Mouse (Mus musculus) hindbrain, embryonic 16.5 days (tissue): ENCODE measurements around the gene Slc23a2. TPM values are rescaled to one million over a fixed set of nuclear protein-coding genes. Genes with fewer than 3 reads are reported as not detected.

Source experiments
- ATAC-seq: fragments of 200-750 bp; cut with Nextera tagmentation; 2 replicates; pipeline ENCODE4 v1.8.0; 2017; ENCODE audit warnings: moderate TSS enrichment, moderate library complexity
- H3K27ac ChIP-seq: fragments of 300-500 bp; sonication (generic); 2 replicates; pipeline ENCODE4 v1.5.1; 2014; ENCODE audit warnings: low read depth, mild to moderate bottlenecking, control low read depth, low read length, moderate library complexity
- H3K27me3 ChIP-seq: fragments of 300-500 bp; sonication (generic); replicated peaks from 2 replicates; pipeline ENCODE4 v1.6.1; 2014; ENCODE audit warnings: low read length; ENCODE audit not compliant: control insufficient read depth, insufficient read depth
- H3K36me3 ChIP-seq: fragments of 300-500 bp; sonication (generic); 2 replicates; pipeline ENCODE4 v1.6.1; 2014; ENCODE audit warnings: mild to moderate bottlenecking, low read length, moderate library complexity, mixed read lengths; ENCODE audit not compliant: control insufficient read depth, insufficient read depth
- H3K4me1 ChIP-seq: fragments of 300-500 bp; sonication (generic); 2 replicates; pipeline ENCODE4 v1.6.1; 2014; ENCODE audit warnings: low read depth, low read length; ENCODE audit not compliant: control insufficient read depth, insufficient read depth
- H3K4me2 ChIP-seq: fragments of 300-500 bp; sonication (generic); 2 replicates; pipeline ENCODE4 v1.6.1; 2014; ENCODE audit warnings: mild to moderate bottlenecking, low read length, control low read depth, moderate library complexity
- H3K4me3 ChIP-seq: fragments of 300-500 bp; sonication (generic); 2 replicates; pipeline ENCODE4 v1.5.1; 2014; ENCODE audit warnings: mild to moderate bottlenecking, low read length, control low read depth, moderate library complexity
- H3K9ac ChIP-seq: fragments of 300-500 bp; sonication (generic); 2 replicates; pipeline ENCODE4 v1.6.1; 2014; ENCODE audit warnings: low read depth, mild to moderate bottlenecking, control low read depth, low read length, moderate library complexity
- H3K9me3 ChIP-seq: fragments of 300-500 bp; sonication (generic); 2 replicates; pipeline ENCODE4 v1.6.1; 2014; ENCODE audit warnings: mild to moderate bottlenecking, low read length, moderate library complexity; ENCODE audit not compliant: control insufficient read depth
- WGBS: fragments of 180-500 bp; shearing (Covaris S2); extraction: QIAGEN DNeasy Blood & Tissue Kit; methylation state at CpG from one replicate; pipeline ENCODE4 v1.1.7; 2014; 5-methylcytosine and 5-hydroxymethylcytosine counted together
- polyA plus RNA-seq: library from polyadenylated mRNA; unstranded; fragments of >200 nt; fragmentation: Nextera tagmentation; extraction: Ambion mirVana; gene quantifications from 2 replicates; pipeline ENCODE4 v1.2.1, GENCODE M21; 2015

The Slc23a2 gene
- polyA plus RNA-seq, 1 experiment from 2014 or later: 40.8 TPM

GRCm38 (mm10) chr2:132096582-132096981, 48.3 kb downstream of the Slc23a2 start:
- WGBS: 62% methylated on average over 4 of the region's 4 CpGs
- no peaks in the 10 kb centered on the region for H3K4me1 ChIP-seq
- no peak for ATAC-seq
- H3K27me3 ChIP-seq: no peaks in the 10 kb centered on the region
- H3K4me2 ChIP-seq: no peak overlapping the region
- peaks cover 11% of the 10 kb centered on the region for H3K36me3 ChIP-seq
- H3K27ac ChIP-seq: no peak overlapping the region
- H3K9ac ChIP-seq: no peak overlapping the region
- no peak overlapping the region for H3K4me3 ChIP-seq
- H3K9me3 ChIP-seq: no peaks in the 10 kb centered on the region

GRCm38 (mm10) chr2:132095821-132096220, 49.1 kb downstream of the Slc23a2 start:
- no peak overlapping the region for H3K4me2 ChIP-seq
- no peaks in the 10 kb centered on the region for H3K4me1 ChIP-seq
- H3K27ac ChIP-seq: no peak overlapping the region
- ATAC-seq: no peak
- no peak overlapping the region for H3K4me3 ChIP-seq
- H3K36me3 ChIP-seq: peaks cover 11% of the 10 kb centered on the region
- no peaks in the 10 kb centered on the region for H3K27me3 ChIP-seq
- 84% methylated on average over 6 of the region's 6 CpGs for WGBS
- no peak overlapping the region for H3K9ac ChIP-seq
- H3K9me3 ChIP-seq: no peaks in the 10 kb centered on the region

GRCm38 (mm10) chr2:132094441-132095230, 50.3 kb downstream of the Slc23a2 start:
- H3K9me3 ChIP-seq: no peaks in the 10 kb centered on the region
- H3K4me1 ChIP-seq: no peaks in the 10 kb centered on the region
- no peak overlapping the region for H3K27ac ChIP-seq
- H3K4me3 ChIP-seq: no peak overlapping the region
- WGBS: 81% methylated on average over 11 of the region's 11 CpGs
- H3K27me3 ChIP-seq: no peaks in the 10 kb centered on the region
- no peak overlapping the region for H3K9ac ChIP-seq
- peaks cover 11% of the 10 kb centered on the region for H3K36me3 ChIP-seq
- no peak overlapping the region for H3K4me2 ChIP-seq
- ATAC-seq: no peak

- no peak overlapping the region for H3K4me2 ChIP-seq
- WGBS: 93% methylated on average over 2 of the region's 2 CpGs
- H3K27ac ChIP-seq: no peak overlapping the region
- peaks cover 12% of the 10 kb centered on the region for H3K36me3 ChIP-seq
- no peak for ATAC-seq
- no peaks in the 10 kb centered on the region for H3K4me1 ChIP-seq
- no peak overlapping the region for H3K4me3 ChIP-seq
- no peaks in the 10 kb centered on the region for H3K27me3 ChIP-seq
- no peak overlapping the region for H3K9ac ChIP-seq
- H3K9me3 ChIP-seq: no peaks in the 10 kb centered on the region
Measured at GRCm38 (mm10) chr2:132093739-132094138, 51.2 kb downstream of the Slc23a2 start.

- Histone ChIP-seq H3K4me3 (no peak overlapping the region), H3K4me1 (no peaks in the 10 kb centered on the region), H3K27me3 (no peaks in the 10 kb centered on the region), H3K9ac (no peak overlapping the region), H3K9me3 (no peaks in the 10 kb centered on the region), H3K36me3 (peaks cover 12% of the 10 kb centered on the region), H3K4me2 (no peak overlapping the region), H3K27ac (no peak overlapping the region)
- WGBS: 96% methylated on average over 1 of the region's 1 CpGs
- no peak for ATAC-seq
Measured at GRCm38 (mm10) chr2:132093298-132093697, 51.6 kb downstream of the Slc23a2 start.

- H3K9ac ChIP-seq: no peak overlapping the region
- WGBS: 94% methylated on average over 3 of the region's 3 CpGs
- H3K27me3 ChIP-seq: no peaks in the 10 kb centered on the region
- no peak for ATAC-seq
- peaks cover 16% of the 10 kb centered on the region for H3K36me3 ChIP-seq
- no peak overlapping the region for H3K4me3 ChIP-seq
- no peaks in the 10 kb centered on the region for H3K4me1 ChIP-seq
- no peak overlapping the region for H3K4me2 ChIP-seq
- H3K9me3 ChIP-seq: no peaks in the 10 kb centered on the region
- no peak overlapping the region for H3K27ac ChIP-seq
Measured at GRCm38 (mm10) chr2:132092722-132093121, 52.2 kb downstream of the Slc23a2 start.

GRCm38 (mm10) chr2:132091749-132092148, 53.2 kb downstream of the Slc23a2 start:
- no peak overlapping the region for H3K4me3 ChIP-seq
- WGBS: 77% methylated on average over 4 of the region's 4 CpGs
- no peaks in the 10 kb centered on the region for H3K9me3 ChIP-seq
- no peaks in the 10 kb centered on the region for H3K4me1 ChIP-seq
- H3K9ac ChIP-seq: no peak overlapping the region
- H3K27ac ChIP-seq: no peak overlapping the region
- no peak overlapping the region for H3K4me2 ChIP-seq
- no peaks in the 10 kb centered on the region for H3K27me3 ChIP-seq
- no peak for ATAC-seq
- peaks cover 19% of the 10 kb centered on the region for H3K36me3 ChIP-seq

- no peak for ATAC-seq
- H3K9ac ChIP-seq: no peak overlapping the region
- no peaks in the 10 kb centered on the region for H3K27me3 ChIP-seq
- H3K36me3 ChIP-seq: peaks cover 19% of the 10 kb centered on the region
- no peaks in the 10 kb centered on the region for H3K9me3 ChIP-seq
- no peak overlapping the region for H3K4me3 ChIP-seq
- no peak overlapping the region for H3K27ac ChIP-seq
- no peaks in the 10 kb centered on the region for H3K4me1 ChIP-seq
- no peak overlapping the region for H3K4me2 ChIP-seq
Measured at GRCm38 (mm10) chr2:132084813-132085212, 60.1 kb downstream of the Slc23a2 start.

GRCm38 (mm10) chr2:132084396-132084795, 60.5 kb downstream of the Slc23a2 start:
- H3K4me3 ChIP-seq: no peak overlapping the region
- H3K9me3 ChIP-seq: no peaks in the 10 kb centered on the region
- 78% methylated on average over 5 of the region's 5 CpGs for WGBS
- H3K36me3 ChIP-seq: peaks cover 19% of the 10 kb centered on the region
- H3K4me1 ChIP-seq: no peaks in the 10 kb centered on the region
- no peak overlapping the region for H3K9ac ChIP-seq
- no peak overlapping the region for H3K4me2 ChIP-seq
- H3K27ac ChIP-seq: no peak overlapping the region
- ATAC-seq: no peak
- no peaks in the 10 kb centered on the region for H3K27me3 ChIP-seq
